Mouse (Mus musculus) adrenal gland, adult 8-10 months (tissue): ENCODE measurements around the gene Plcb1. TPM values are rescaled to one million over a fixed set of nuclear protein-coding genes. Genes with fewer than 3 reads are reported as not detected.

Experiments used
- DNase-seq: peaks from one replicate; pipeline ENCODE4 v3.0.0; 2022
- total RNA-seq, 4 experiments: library from RNA; stranded (reverse); gene quantifications; 2 replicates each; pipeline ENCODE4 v1.2.4; 2022

Plcb1 gene
- total RNA-seq, 4 experiments from 2014 or later = 95.6 to 151 (median 117) TPM

GRCm38 (mm10) chr2:135075375-135075774 lies 289.5 kb downstream of the Plcb1 start:
- DNase-seq = no peak

GRCm38 (mm10) chr2:135092588-135093162 lies 306.8 kb downstream of the Plcb1 start:
- DNase-seq = no peak

GRCm38 (mm10) chr2:135101292-135101691 lies 315.4 kb downstream of the Plcb1 start:
- no peak for DNase-seq

GRCm38 (mm10) chr2:135101943-135102342 lies 316.1 kb downstream of the Plcb1 start:
- DNase-seq = no peak

- no peak for DNase-seq
Measured at GRCm38 (mm10) chr2:135106649-135107048, 320.8 kb downstream of the Plcb1 start.

- DNase-seq = no peak
Measured at GRCm38 (mm10) chr2:135108607-135109006, 322.7 kb downstream of the Plcb1 start.

GRCm38 (mm10) chr2:135114501-135115128 lies 328.7 kb downstream of the Plcb1 start:
- no peak for DNase-seq

GRCm38 (mm10) chr2:135123057-135123456 lies 337.2 kb downstream of the Plcb1 start:
- DNase-seq = no peak

GRCm38 (mm10) chr2:135123695-135124343 lies 338.0 kb downstream of the Plcb1 start:
- no peak for DNase-seq

- no peak for DNase-seq
Measured at GRCm38 (mm10) chr2:135140576-135140975, 354.7 kb downstream of the Plcb1 start.

GRCm38 (mm10) chr2:135152289-135152688 lies 366.4 kb downstream of the Plcb1 start:
- no peak for DNase-seq

- DNase-seq = no peak
Measured at GRCm38 (mm10) chr2:135153248-135153647, 367.4 kb downstream of the Plcb1 start.

GRCm38 (mm10) chr2:135156055-135156454 lies 370.2 kb downstream of the Plcb1 start:
- no peak for DNase-seq

- no peak for DNase-seq
Measured at GRCm38 (mm10) chr2:135157961-135158360, 372.1 kb downstream of the Plcb1 start.

GRCm38 (mm10) chr2:135161673-135162072 lies 375.8 kb downstream of the Plcb1 start:
- no peak for DNase-seq

GRCm38 (mm10) chr2:135165512-135165911 lies 379.6 kb downstream of the Plcb1 start:
- no peak for DNase-seq

- DNase-seq = no peak
Measured at GRCm38 (mm10) chr2:135175544-135175943, 389.7 kb downstream of the Plcb1 start.

GRCm38 (mm10) chr2:135187659-135188058 lies 401.8 kb downstream of the Plcb1 start:
- DNase-seq = no peak

- no peak for DNase-seq
Measured at GRCm38 (mm10) chr2:135200830-135201229, 415.0 kb downstream of the Plcb1 start.

GRCm38 (mm10) chr2:135202390-135202789 lies 416.5 kb downstream of the Plcb1 start:
- DNase-seq = no peak

- no peak for DNase-seq
Measured at GRCm38 (mm10) chr2:135204141-135205120, 418.6 kb downstream of the Plcb1 start.

- no peak for DNase-seq
Measured at GRCm38 (mm10) chr2:135208890-135209289, 423.0 kb downstream of the Plcb1 start.
